Mouse (Mus musculus): Measurements from ENCODE around the gene S100a9.

DNA sequence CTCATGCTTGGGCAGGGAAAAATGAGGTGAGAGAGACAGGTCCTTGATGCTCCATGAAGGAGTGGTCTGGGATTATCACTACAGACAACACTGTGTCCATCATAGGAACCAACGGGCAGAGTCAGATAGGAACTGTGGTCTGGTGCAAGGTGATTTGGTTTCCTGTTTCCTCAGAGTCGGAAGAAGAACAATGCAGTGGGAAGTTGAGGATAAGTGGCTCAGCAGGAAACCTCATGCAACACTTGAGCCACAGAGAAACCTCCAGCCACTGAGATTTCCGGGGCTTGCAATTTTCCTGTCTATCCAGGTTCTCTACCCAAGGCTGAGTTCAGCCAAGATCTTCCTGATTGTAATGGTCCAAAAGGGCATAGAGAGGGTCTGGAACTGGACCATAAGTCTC lies 16.9 kb downstream of the S100a9 start:
- TF ChIP-seq TAL1 (IDR thresholded peaks at IDR 0.05; ENCODE audit: low read length) (no peak), GATA1 (IDR thresholded peaks at IDR 0.05; ENCODE audit: low read length) (no peak)
